In genomic region chr5:148293346-148293745, GRCm38 (mm10) we compare ENCODE assay signal across 8 mouse cellular contexts.
DNase-seq lines count a peak whose midpoint lies in the region; ATAC-seq lines count a peak whose summit lies in the region.

No protein-coding gene starts in this region.

- H3K9me3 ChIP-seq in megakaryocyte, embryonic 14.5 days: peaks cover 64% of the 10 kb centered on the region
- H3K9me3 ChIP-seq in neural tube, embryonic 11.5 days (ENCODE audit: control insufficient read depth, low read length): no peaks in the 10 kb centered on the region
- H3K9me3 ChIP-seq in forebrain, embryonic 13.5 days (replicated peaks): peaks cover 5% of the 10 kb centered on the region; the same call in 1 of the 2 replicates
- peaks cover 3% of the 10 kb centered on the region; the same call in 1 of the 2 replicates for H3K9me3 ChIP-seq in kidney, embryonic 16.5 days (ENCODE audit: low read length)

- peak overlapping the region; percentile 14 for H3K4me3 ChIP-seq in megakaryocyte, embryonic 14.5 days (replicated peaks)
- no peak overlapping the region for H3K4me3 ChIP-seq in neural tube, embryonic 11.5 days (ENCODE audit: low read depth, low read length)
- no peak overlapping the region for H3K4me3 ChIP-seq in forebrain, embryonic 13.5 days
- no peak overlapping the region for H3K4me3 ChIP-seq in kidney, embryonic 16.5 days (ENCODE audit: low read length)

- peak; percentile 15 to 44 for DNase-seq in heart, adult 18-20 months
- DNase-seq in heart, adult 9 months (ENCODE audit: low spot score in 2 of 2): no peak
- DNase-seq in c-Kit-positive CD71-positive TER-119-positive erythroid progenitor cells, embryonic 14.5 days (ENCODE audit: low spot score): peak; percentile 3
- DNase-seq in neural tube, embryonic 11.5 days (ENCODE audit: low spot score): peak; percentile 26

- ATAC-seq in megakaryocyte, adult 5-6 weeks (ENCODE audit: poor library complexity, severe bottlenecking): no peak
- ATAC-seq in neural tube, embryonic 11.5 days (ENCODE audit: insufficient read depth, low FRiP score, low TSS enrichment): no peak
- ATAC-seq in forebrain, embryonic 13.5 days: no peak
- ATAC-seq in kidney, embryonic 16.5 days (ENCODE audit: low FRiP score, low TSS enrichment): no peak

- H3K27me3 ChIP-seq in megakaryocyte, embryonic 14.5 days (replicated peaks): no peaks in the 10 kb centered on the region
- no peaks in the 10 kb centered on the region for H3K27me3 ChIP-seq in neural tube, embryonic 11.5 days (ENCODE audit: control insufficient read depth, insufficient read depth, low read length)
- H3K27me3 ChIP-seq in forebrain, embryonic 13.5 days: no peaks in the 10 kb centered on the region
- H3K27me3 ChIP-seq in kidney, embryonic 16.5 days (ENCODE audit: insufficient read depth, low read length): no peaks in the 10 kb centered on the region

- H3K36me3 ChIP-seq in megakaryocyte, embryonic 14.5 days (replicated peaks; ENCODE audit: low read length): no peaks in the 10 kb centered on the region
- no peaks in the 10 kb centered on the region for H3K36me3 ChIP-seq in neural tube, embryonic 11.5 days (ENCODE audit: control insufficient read depth, insufficient read depth, low read length)
- no peaks in the 10 kb centered on the region for H3K36me3 ChIP-seq in forebrain, embryonic 13.5 days (ENCODE audit: poor library complexity, severe bottlenecking)
- H3K36me3 ChIP-seq in kidney, embryonic 16.5 days (ENCODE audit: insufficient read depth, low read length): no peaks in the 10 kb centered on the region

- WGBS in neural tube, embryonic 11.5 days: 84% methylated on average over 7 of the region's 7 CpGs
- WGBS in forebrain, embryonic 13.5 days: 85% methylated on average over 7 of the region's 7 CpGs
- 87% methylated on average over 7 of the region's 7 CpGs for WGBS in kidney, embryonic 16.5 days

- H3K4me2 ChIP-seq in neural tube, embryonic 11.5 days (ENCODE audit: low read depth): no peak overlapping the region
- no peak overlapping the region for H3K4me2 ChIP-seq in forebrain, embryonic 13.5 days
- no peak overlapping the region for H3K4me2 ChIP-seq in kidney, embryonic 16.5 days (replicated peaks; ENCODE audit: low read depth, low read length)

- H3K9ac ChIP-seq in neural tube, embryonic 11.5 days (ENCODE audit: low read length): no peak overlapping the region
- H3K9ac ChIP-seq in forebrain, embryonic 13.5 days: no peak overlapping the region
- H3K9ac ChIP-seq in kidney, embryonic 16.5 days (replicated peaks; ENCODE audit: low read length): no peak overlapping the region

- no peak overlapping the region for H3K27ac ChIP-seq in neural tube, embryonic 11.5 days (ENCODE audit: low read depth, low read length)
- H3K27ac ChIP-seq in forebrain, embryonic 13.5 days: no peak overlapping the region
- no peak overlapping the region for H3K27ac ChIP-seq in kidney, embryonic 16.5 days (ENCODE audit: low read length)

- H3K4me1 ChIP-seq in megakaryocyte, embryonic 14.5 days: no peaks in the 10 kb centered on the region
- no peaks in the 10 kb centered on the region for H3K4me1 ChIP-seq in neural tube, embryonic 11.5 days (ENCODE audit: control insufficient read depth, insufficient read depth, low read length)
- H3K4me1 ChIP-seq in forebrain, embryonic 13.5 days: peaks cover 9% of the 10 kb centered on the region; the same call in 1 of the 2 replicates
- H3K4me1 ChIP-seq in kidney, embryonic 16.5 days (ENCODE audit: insufficient read depth, low read length): no peaks in the 10 kb centered on the region

Comparison
In these comparisons a context has a peak if more than half of its experiments do, and no peak if none do; other contexts are left out.
1. DNase-seq: peak in heart, adult 18-20 months (2 of 2), c-Kit-positive CD71-positive TER-119-positive erythroid progenitor cells, embryonic 14.5 days (single experiment) and neural tube, embryonic 11.5 days (single experiment); none in heart, adult 9 months (0 of 2).